Mouse (Mus musculus): Measurements from ENCODE around the gene Hs6st1.

DNA sequence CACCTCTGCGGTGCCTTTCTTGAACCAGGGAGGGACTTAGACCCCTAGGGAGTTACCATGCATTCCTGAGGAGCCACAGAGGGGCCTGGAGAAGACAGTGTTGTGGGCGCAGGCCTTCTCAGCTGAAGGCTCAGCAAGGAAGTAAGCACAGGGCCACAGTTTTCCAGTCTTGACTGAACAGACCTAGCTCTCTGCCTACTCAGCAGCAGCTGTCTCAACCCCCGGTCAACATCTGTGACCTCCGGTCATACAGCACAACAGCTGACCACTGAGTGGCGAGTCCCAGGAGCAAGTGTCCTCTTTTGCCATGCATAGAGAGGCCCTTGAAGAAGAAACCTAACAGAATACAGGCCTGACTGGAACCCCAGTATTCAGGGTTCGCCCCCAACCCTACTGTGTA lies 14.0 kb downstream of the Hs6st1 start:
- TF ChIP-seq CTCF (IDR thresholded peaks at IDR 0.05; ENCODE audit: insufficient read depth, low read length) (no peak), POLR2A (IDR thresholded peaks at IDR 0.05; ENCODE audit: borderline replicate concordance, extremely low read depth, low read depth, low read length) (no peak)
